Mouse (Mus musculus): ENCODE results near the gene Calr.

DNA sequence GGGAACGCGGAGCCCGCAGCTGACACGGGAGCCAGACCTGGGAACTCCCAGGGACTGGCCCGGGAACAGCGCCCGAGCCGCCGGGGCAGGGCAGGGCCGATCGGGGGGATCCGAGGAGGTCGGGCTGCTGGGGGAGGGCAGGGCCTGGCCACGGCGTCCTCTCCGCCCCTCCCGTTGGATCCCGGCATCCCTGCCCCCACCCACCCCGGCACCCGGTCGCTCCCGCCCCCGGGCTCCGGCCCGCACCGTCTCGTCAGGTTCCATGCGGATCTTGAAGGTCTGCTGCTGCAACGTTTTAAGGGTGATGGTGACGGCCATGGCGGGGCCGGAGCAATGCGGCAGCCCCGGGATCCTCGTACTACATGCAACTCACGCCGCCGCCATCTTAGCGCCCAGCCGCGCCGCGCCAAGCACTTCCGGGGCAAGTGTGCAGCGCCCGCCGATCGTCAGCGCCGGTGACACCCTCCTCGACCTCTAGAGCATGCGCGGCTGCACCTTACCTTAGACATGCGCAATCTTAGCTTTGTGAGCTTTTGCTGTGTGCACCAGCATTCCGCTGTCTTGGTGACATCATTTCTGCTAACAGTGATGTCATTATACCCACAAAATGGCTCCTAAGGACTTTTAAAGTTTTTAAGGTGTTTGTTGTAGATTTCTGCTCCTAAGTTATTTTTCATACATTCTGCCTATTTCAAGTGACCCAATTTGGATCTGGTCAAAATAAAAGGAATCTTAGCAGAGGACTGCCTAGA, 6.3 kb downstream of the Calr start, which contains the start of gene Rad23a:
- no peak for TF ChIP-seq CTCF (IDR thresholded peaks at IDR 0.05; ENCODE audit: control insufficient read depth, insufficient read depth, insufficient read length)
- TF ChIP-seq CEBPB (IDR thresholded peaks at IDR 0.05; ENCODE audit: low read depth) = peak; percentile 10
- TF ChIP-seq MAX (IDR thresholded peaks at IDR 0.05) = peak; percentile 85
- TF ChIP-seq MYOD1 (IDR thresholded peaks at IDR 0.05; ENCODE audit: control insufficient read depth, insufficient read length, low read depth) = no peak

All from C2C12 (cell line).